20 mouse cellular contexts compared by ENCODE assay signal in the genomic region with DNA sequence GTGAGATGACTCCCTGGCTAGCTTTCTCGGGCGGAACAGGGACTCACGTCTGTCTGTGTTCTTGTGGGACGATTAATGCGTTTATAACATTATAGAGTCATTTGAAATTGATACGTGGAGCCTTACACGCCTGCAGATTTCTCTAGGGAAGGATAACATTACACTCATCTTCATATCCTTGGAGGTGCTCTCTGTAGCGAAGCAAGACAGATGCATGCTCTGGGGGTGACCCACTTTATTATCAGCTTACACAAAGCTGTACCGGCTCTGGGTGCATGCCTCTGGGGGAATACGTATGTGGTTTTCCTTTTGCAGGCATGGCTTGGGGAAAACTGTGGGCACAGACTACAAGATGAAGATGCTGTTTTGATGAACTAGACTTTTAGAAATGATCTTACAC.
DNase-seq lines count a peak whose midpoint lies in the region; ATAC-seq and TF ChIP-seq lines count a peak whose summit lies in the region.
"Had no signal": no experiment of that assay in that cellular context is flagged by ENCODE, and none has a peak within 500 bp of the region (broad histone marks: within the 10 kb centered on the region; RNA-seq: fewer than 3 reads in every experiment).

No protein-coding gene starts in this region.

- no peak overlapping the region for H3K27ac ChIP-seq in kidney, postnatal 0 days
- no peak overlapping the region for H3K27ac ChIP-seq in neural tube, embryonic 14.5 days (ENCODE audit: low read depth, low read length)
- H3K27ac ChIP-seq in forebrain, embryonic 15.5 days (replicated peaks), result no peak overlapping the region
- H3K27ac ChIP-seq: embryonic facial prominence, embryonic 12.5 days; forebrain, embryonic 13.5 days had no signal

- 46% methylated on average over 10 of the region's 10 CpGs for WGBS in kidney, postnatal 0 days
- 54% methylated on average over 10 of the region's 10 CpGs for WGBS in neural tube, embryonic 14.5 days
- WGBS in forebrain, embryonic 15.5 days, result 85% methylated on average over 10 of the region's 10 CpGs

- H3K9ac ChIP-seq in kidney, postnatal 0 days (ENCODE audit: low read depth, low read length), result no peak overlapping the region
- no peak overlapping the region for H3K9ac ChIP-seq in neural tube, embryonic 14.5 days (replicated peaks; ENCODE audit: low read depth, low read length)
- H3K9ac ChIP-seq in forebrain, embryonic 15.5 days (replicated peaks), result no peak overlapping the region
- H3K9ac ChIP-seq: embryonic facial prominence, embryonic 12.5 days; forebrain, embryonic 13.5 days had no signal

- ATAC-seq in kidney, postnatal 0 days (replicated peaks; ENCODE audit: low FRiP score, low read depth), result no peak
- peak; percentile 58; the same call in 1 of the 2 replicates for ATAC-seq in neural tube, embryonic 14.5 days (ENCODE audit: low read depth)
- no peak for ATAC-seq in forebrain, embryonic 15.5 days (replicated peaks)
- ATAC-seq: forebrain, embryonic 13.5 days; forebrain, embryonic 16.5 days had no signal

- H3K4me3 ChIP-seq in kidney, postnatal 0 days (replicated peaks; ENCODE audit: low read depth, low read length), result no peak overlapping the region
- no peak overlapping the region for H3K4me3 ChIP-seq in neural tube, embryonic 14.5 days (ENCODE audit: low read depth, low read length)
- H3K4me3 ChIP-seq in forebrain, embryonic 15.5 days, result no peak overlapping the region
- H3K4me3 ChIP-seq: embryonic facial prominence, embryonic 12.5 days; forebrain, embryonic 13.5 days had no signal

- TF ChIP-seq CTCF in kidney, postnatal 0 days (IDR thresholded peaks at IDR 0.05; ENCODE audit: low read depth), result no peak

- H3K27me3 ChIP-seq in kidney, postnatal 0 days (ENCODE audit: insufficient read depth, low read length), result no peaks in the 10 kb centered on the region
- no peaks in the 10 kb centered on the region for H3K27me3 ChIP-seq in neural tube, embryonic 14.5 days (ENCODE audit: control insufficient read depth, insufficient read depth, low read length)
- no peaks in the 10 kb centered on the region for H3K27me3 ChIP-seq in forebrain, embryonic 15.5 days
- H3K27me3 ChIP-seq: embryonic facial prominence, embryonic 12.5 days; forebrain, embryonic 13.5 days had no signal

- H3K9me3 ChIP-seq in kidney, postnatal 0 days (replicated peaks; ENCODE audit: low read length), result no peaks in the 10 kb centered on the region
- H3K9me3 ChIP-seq in neural tube, embryonic 14.5 days (ENCODE audit: control insufficient read depth, low read length), result no peaks in the 10 kb centered on the region
- H3K9me3 ChIP-seq in forebrain, embryonic 15.5 days, result no peaks in the 10 kb centered on the region
- H3K9me3 ChIP-seq: forebrain, embryonic 13.5 days had no signal

- no peak overlapping the region for H3K4me2 ChIP-seq in kidney, postnatal 0 days (ENCODE audit: low read length)
- no peak overlapping the region for H3K4me2 ChIP-seq in neural tube, embryonic 14.5 days (ENCODE audit: low read depth, low read length)
- no peak overlapping the region for H3K4me2 ChIP-seq in forebrain, embryonic 15.5 days (replicated peaks)
- H3K4me2 ChIP-seq: embryonic facial prominence, embryonic 12.5 days; forebrain, embryonic 13.5 days had no signal

- no peaks in the 10 kb centered on the region for H3K36me3 ChIP-seq in kidney, postnatal 0 days (ENCODE audit: insufficient read depth, low read length)
- H3K36me3 ChIP-seq in neural tube, embryonic 14.5 days (ENCODE audit: control insufficient read depth, insufficient read depth, low read length), result no peaks in the 10 kb centered on the region
- no peaks in the 10 kb centered on the region for H3K36me3 ChIP-seq in forebrain, embryonic 15.5 days
- H3K36me3 ChIP-seq: embryonic facial prominence, embryonic 12.5 days had no signal

- peak; percentile 20 for DNase-seq in kidney, postnatal 0 days (ENCODE audit: low spot score)
- no peak for DNase-seq in kidney, postnatal 14 days
- DNase-seq in retina, postnatal 1 day, result peak; percentile 27
- no peak for DNase-seq in retina, embryonic 14.5 days (ENCODE audit: low spot score)
- DNase-seq in frontal cortex, adult 2 months (ENCODE audit: extremely low spot score in 1 of 2, low spot score in 1 of 2), result no peak
- DNase-seq: adrenal gland, adult 2 months; adrenal gland, postnatal 10 days; adrenal gland, postnatal 25 days; cerebellum, adult 11 months; cerebellum, adult 18-20 months; cerebellum, adult 8-10 months; cerebellum, adult 9-11 months; cerebellum, postnatal 14 days; cerebellum, postnatal 36 days; embryo, embryonic 11 days had no signal

- no peaks in the 10 kb centered on the region for H3K4me1 ChIP-seq in kidney, postnatal 0 days (replicated peaks; ENCODE audit: insufficient read depth, low read length)
- H3K4me1 ChIP-seq in neural tube, embryonic 14.5 days (ENCODE audit: control insufficient read depth, insufficient read depth, low read length), result no peaks in the 10 kb centered on the region
- H3K4me1 ChIP-seq in forebrain, embryonic 15.5 days, result no peaks in the 10 kb centered on the region; the same call in 1 of the 2 replicates
- H3K4me1 ChIP-seq: embryonic facial prominence, embryonic 12.5 days; forebrain, embryonic 13.5 days had no signal

Comparison
In these comparisons a context has a peak if more than half of its experiments do, and no peak if none do; other contexts are left out.
1. DNase-seq: peak in kidney, postnatal 0 days (single experiment) and retina, postnatal 1 day (single experiment); none in kidney, postnatal 14 days (single experiment), retina, embryonic 14.5 days (single experiment) and frontal cortex, adult 2 months (0 of 2).